Mouse (Mus musculus) frontal cortex, postnatal 36 days (tissue): ENCODE data around the gene Rfk.

Source experiments
- DNase-seq, 2 experiments: peaks; one replicate each; pipeline ENCODE4 v3.0.0; 2022; ENCODE audit warnings: low spot score in 2 of 2

Rfk gene

GRCm38 (mm10) chr19:17385022-17385421, 8.8 kb upstream of the Rfk start:
- DNase-seq, result no peak

GRCm38 (mm10) chr19:17385426-17385825, 8.4 kb upstream of the Rfk start:
- DNase-seq, result no peak

- no peak for DNase-seq
Measured at GRCm38 (mm10) chr19:17386424-17386823, 7.4 kb upstream of the Rfk start.

- DNase-seq, result peak in 1 of 2 experiments; percentile 26
Measured at GRCm38 (mm10) chr19:17388404-17388803, 5.4 kb upstream of the Rfk start.

- no peak for DNase-seq
Measured at GRCm38 (mm10) chr19:17392866-17393265, 977 bp upstream of the Rfk start.

GRCm38 (mm10) chr19:17396802-17397201, 3.0 kb downstream of the Rfk start:
- DNase-seq, result no peak

GRCm38 (mm10) chr19:17397922-17398321, 4.1 kb downstream of the Rfk start:
- no peak for DNase-seq

GRCm38 (mm10) chr19:17399965-17400364, 6.1 kb downstream of the Rfk start:
- DNase-seq, result no peak

GRCm38 (mm10) chr19:17400571-17400970, 6.7 kb downstream of the Rfk start:
- DNase-seq, result no peak

- DNase-seq, result no peak
Measured at GRCm38 (mm10) chr19:17403175-17403574, 9.3 kb downstream of the Rfk start.

- DNase-seq, result no peak
Measured at GRCm38 (mm10) chr19:17406823-17407222, 13.0 kb downstream of the Rfk start.

- no peak for DNase-seq
Measured at GRCm38 (mm10) chr19:17408591-17408990, 14.7 kb downstream of the Rfk start.

GRCm38 (mm10) chr19:17409351-17409750, 15.5 kb downstream of the Rfk start:
- no peak for DNase-seq

- no peak for DNase-seq
Measured at GRCm38 (mm10) chr19:17410465-17411065, 16.7 kb downstream of the Rfk start.

- no peak for DNase-seq
Measured at GRCm38 (mm10) chr19:17412915-17413459, 19.1 kb downstream of the Rfk start.

GRCm38 (mm10) chr19:17417855-17418254, 24.0 kb downstream of the Rfk start:
- DNase-seq, result no peak

GRCm38 (mm10) chr19:17423306-17423705, 29.5 kb downstream of the Rfk start:
- no peak for DNase-seq

- DNase-seq, result no peak
Measured at GRCm38 (mm10) chr19:17427824-17428560, 34.1 kb downstream of the Rfk start.

- no peak for DNase-seq
Measured at GRCm38 (mm10) chr19:17428561-17428914, 34.7 kb downstream of the Rfk start.

GRCm38 (mm10) chr19:17436651-17437050, 42.8 kb downstream of the Rfk start:
- no peak for DNase-seq

GRCm38 (mm10) chr19:17439476-17440189, 45.8 kb downstream of the Rfk start:
- DNase-seq, result no peak

GRCm38 (mm10) chr19:17443581-17443980, 49.7 kb downstream of the Rfk start:
- DNase-seq, result no peak
